Mouse (Mus musculus) lung, adult 2 months (tissue): ENCODE results near the gene Ttll11.

ENCODE experiments used
- CTCF ChIP-seq: fragments of 200-500 bp; IDR thresholded peaks from 2 replicates; pipeline ENCODE4 v1.5.1; 2011; ENCODE audit warnings: mild to moderate bottlenecking, low read length, control low read depth; ENCODE audit not compliant: insufficient read depth
- POLR2A ChIP-seq: fragments of 200-500 bp; IDR thresholded peaks from 2 replicates; pipeline ENCODE4 v1.6.1; 2011; ENCODE audit warnings: low read depth, mild to moderate bottlenecking, control low read depth, low read length, borderline replicate concordance; ENCODE audit errors: extremely low read depth

DNA sequence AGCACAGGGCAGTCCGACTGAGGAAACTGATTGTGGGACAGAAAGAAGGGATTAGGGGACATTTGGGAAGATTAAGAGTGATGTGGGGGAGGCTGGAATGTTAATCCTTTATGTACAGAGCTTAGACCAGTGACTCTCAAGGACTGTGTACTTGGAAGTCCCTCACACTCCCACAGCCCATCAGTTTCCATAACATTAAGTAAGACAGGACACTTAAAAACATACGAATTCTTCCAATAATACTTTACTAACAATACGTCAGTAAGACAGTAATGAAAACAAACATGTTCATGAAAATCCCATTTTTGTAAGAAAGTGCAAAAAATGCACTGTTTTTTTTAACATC lies 127.6 kb downstream of the Ttll11 start:
- TF ChIP-seq CTCF = no peak
- TF ChIP-seq POLR2A = no peak
